Mouse (Mus musculus): ENCODE data around the gene Clmn. TPM values are rescaled to one million over a fixed set of nuclear protein-coding genes. Genes with fewer than 3 reads are reported as not detected.

Gene Clmn
- polyA plus RNA-seq, 3 experiments from 2014 or later: 0.04 to 0.19 TPM; not detected in 1

- no peak for ATAC-seq
These were observed 11.2 kb upstream of the Clmn start for GRCm38 (mm10) chr12:104876053-104876452.

GRCm38 (mm10) chr12:104871987-104872386 is 7.1 kb upstream of the Clmn start:
- no peak for ATAC-seq

GRCm38 (mm10) chr12:104869737-104870136 is 4.9 kb upstream of the Clmn start:
- ATAC-seq: no peak

- ATAC-seq: no peak
These were observed 3.6 kb upstream of the Clmn start for GRCm38 (mm10) chr12:104868430-104868829.

GRCm38 (mm10) chr12:104867851-104868250 is 3.0 kb upstream of the Clmn start:
- no peak for ATAC-seq

DNA sequence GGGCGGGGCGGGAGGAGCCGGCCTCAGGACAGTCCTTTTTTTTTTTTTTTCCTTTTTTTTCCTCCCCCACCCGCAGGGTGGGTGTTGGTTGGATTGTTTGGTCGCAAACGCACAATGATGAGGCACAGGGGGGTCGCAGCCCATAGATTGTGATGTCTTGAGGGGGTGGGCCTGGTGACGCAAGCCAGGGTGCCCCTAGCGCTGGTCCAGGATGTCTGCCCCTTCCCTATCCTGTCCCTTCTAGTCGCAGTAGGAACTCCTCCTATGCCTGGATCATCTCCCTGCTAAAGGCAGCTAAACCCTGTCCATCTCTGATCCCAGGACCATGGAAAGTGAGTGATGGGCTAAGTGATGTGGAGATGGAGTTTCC is 275 bp upstream of the Clmn start:
- no peak for ATAC-seq

GRCm38 (mm10) chr12:104863653-104864052 is 1.2 kb downstream of the Clmn start:
- ATAC-seq: no peak

DNA sequence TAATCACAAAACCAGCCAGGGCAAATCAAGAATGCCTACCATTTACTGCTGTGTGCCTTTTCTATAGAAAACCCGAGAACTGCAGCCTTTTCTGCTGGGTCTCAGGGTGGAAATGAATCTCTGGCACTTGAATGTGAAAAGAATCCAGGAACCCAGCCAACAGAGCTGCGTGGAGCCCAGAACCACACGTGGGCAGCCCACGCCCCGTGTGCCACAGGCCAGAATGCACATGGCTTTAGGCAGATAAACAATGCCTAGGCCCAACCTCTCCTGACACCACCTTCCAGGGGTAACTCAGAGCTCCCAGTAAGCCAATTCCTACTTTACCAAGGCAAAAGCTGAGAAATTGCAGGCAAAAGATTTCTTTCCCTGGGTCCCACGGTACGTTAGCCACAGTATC is 5.7 kb downstream of the Clmn start:
- ATAC-seq: no peak

DNA sequence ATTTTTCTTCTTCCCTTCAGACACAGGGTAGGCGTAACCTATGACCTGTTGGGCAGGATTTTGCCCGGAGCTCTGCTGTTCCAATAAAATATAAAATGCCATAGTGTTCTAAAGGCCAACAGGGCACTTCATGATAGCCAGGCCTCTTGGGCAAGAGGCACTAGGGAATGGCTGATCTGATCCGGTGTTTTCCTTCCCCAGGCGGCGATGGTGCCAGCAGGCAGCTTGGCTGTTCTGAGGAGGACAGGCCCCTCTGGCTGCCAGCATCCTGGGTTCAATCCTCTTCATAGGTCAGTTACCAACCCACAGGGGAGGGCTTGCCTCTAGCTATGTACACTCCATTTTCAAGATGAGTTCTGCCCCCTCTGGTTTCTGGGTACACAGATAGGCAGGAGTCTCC is 6.1 kb downstream of the Clmn start:
- no peak for ATAC-seq

GRCm38 (mm10) chr12:104857614-104858013 is 7.3 kb downstream of the Clmn start:
- no peak for ATAC-seq

- no peak for ATAC-seq
These were observed 8.3 kb downstream of the Clmn start for GRCm38 (mm10) chr12:104856540-104856939.

- no peak for ATAC-seq
These were observed 9.3 kb downstream of the Clmn start for GRCm38 (mm10) chr12:104855548-104855947.

DNA sequence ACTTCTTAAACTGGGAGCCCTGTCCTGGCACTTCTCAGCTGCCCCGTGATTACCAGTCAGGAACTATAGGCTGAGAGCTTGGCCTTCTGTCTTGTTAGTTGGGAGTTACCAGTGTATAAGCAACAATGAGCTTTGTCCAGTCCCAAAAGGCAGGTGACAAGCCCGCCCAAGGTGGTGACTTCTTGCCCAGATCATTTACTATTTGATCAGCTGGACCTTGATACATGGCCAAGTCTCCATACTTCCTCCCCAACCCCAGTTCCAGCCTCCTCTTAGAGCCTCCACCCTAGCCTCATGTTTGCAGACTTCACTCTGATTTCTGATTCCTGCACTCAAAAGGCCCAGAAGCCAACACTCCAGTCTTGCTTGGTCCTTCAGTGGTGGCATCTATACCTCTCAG is 10.1 kb downstream of the Clmn start:
- no peak for ATAC-seq

DNA sequence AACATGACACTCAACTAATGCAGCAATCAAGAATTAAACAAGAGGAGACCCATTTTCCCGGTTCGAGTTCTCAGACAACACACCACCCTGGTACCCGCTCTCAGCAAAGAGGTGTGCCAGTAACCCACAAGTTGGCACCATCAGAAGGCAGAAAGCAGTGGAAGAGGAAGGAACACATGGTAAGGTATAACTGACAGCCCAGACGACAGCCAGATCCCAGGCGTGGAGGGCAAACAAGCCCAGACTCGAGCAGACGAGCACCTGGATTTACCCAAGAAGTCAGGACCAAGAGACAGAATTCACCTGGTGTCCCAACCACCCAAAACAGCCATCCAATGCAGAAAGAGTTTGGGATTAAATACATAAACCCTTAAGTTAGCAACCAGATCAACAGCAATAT is 11.5 kb downstream of the Clmn start:
- no peak for ATAC-seq

- ATAC-seq: no peak
These were observed 13.0 kb downstream of the Clmn start for GRCm38 (mm10) chr12:104851711-104852508.

DNA sequence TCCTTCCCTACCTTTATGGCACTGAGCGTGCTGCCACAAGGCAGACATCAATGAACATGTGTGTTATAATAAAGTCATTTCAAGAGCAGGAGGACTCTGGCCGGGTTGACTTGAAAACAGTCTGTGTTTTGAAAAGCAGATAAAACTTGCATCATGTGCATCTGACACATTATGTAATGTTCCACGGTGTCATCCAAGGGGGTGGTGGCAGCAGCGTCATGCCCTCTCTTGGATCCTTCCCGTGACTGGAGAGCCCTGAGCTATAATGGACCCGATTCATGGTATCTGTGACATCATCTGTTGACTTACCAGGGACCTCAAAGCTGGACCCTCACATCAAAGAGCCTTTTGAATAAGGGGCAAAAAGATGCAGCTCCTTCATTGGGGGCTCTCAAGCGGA is 14.8 kb downstream of the Clmn start:
- ATAC-seq: no peak

DNA sequence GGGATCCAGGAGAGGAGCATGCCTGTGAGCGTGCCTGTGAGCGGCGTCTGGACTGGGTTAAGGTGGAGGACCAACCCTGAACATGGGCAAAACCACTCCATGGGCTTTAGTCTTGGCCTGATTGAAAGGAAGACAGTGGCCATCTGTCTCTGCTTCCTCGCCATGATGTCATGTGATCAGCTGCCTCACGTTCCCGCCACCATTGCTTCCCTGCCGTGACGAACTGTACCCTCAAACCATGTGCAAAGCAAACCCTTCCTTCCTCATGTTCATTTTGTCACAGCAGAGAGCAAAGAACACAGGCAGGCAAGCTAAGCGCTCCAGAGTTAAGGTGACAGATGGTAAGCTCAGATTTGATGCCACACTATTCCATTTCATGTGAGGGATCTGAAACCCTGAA is 16.2 kb downstream of the Clmn start:
- no peak for ATAC-seq

DNA sequence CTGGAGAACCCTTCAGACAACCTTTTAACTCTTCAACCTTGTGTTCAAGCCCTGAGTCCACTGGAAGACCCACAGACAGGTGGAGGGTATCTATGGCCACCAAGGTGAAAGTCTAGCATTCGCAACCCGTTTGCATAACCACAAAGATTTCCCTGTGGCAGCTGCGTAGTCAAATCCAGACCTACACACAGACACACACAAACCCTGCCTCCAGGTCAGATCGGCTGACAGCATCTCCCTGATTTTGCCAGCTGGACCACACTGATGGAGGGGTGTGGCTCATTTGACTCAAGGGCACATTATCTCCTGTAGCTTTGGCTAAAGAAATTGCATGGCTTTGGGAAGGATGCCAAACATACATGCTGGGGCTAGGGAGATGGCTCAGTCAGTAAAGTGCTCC is 17.6 kb downstream of the Clmn start:
- no peak for ATAC-seq

GRCm38 (mm10) chr12:104845707-104846106 is 19.2 kb downstream of the Clmn start:
- ATAC-seq: no peak

DNA sequence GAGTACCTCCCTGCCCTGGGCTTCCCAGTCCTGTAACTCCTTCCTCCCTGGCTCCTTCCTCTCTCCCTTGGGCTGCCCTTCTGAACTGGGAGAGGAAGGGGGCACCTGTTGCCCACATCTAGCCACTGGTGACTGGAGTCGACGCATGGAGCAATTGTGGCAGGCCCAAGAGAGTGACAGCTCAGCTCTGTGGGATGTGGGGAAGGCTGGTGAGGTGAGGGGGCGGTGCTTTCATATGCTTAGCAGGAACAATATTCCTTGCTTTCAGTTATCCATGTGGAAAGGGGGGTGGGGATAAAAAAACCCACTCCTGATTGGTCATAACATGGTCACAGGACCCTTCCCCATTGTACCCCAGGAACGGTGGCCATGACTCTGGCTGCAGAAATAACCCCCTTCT is 19.9 kb downstream of the Clmn start:
- no peak for ATAC-seq

- ATAC-seq: no peak
These were observed 20.6 kb downstream of the Clmn start for GRCm38 (mm10) chr12:104844279-104844678.

- ATAC-seq: no peak
These were observed 23.6 kb downstream of the Clmn start for GRCm38 (mm10) chr12:104841256-104841655.

DNA sequence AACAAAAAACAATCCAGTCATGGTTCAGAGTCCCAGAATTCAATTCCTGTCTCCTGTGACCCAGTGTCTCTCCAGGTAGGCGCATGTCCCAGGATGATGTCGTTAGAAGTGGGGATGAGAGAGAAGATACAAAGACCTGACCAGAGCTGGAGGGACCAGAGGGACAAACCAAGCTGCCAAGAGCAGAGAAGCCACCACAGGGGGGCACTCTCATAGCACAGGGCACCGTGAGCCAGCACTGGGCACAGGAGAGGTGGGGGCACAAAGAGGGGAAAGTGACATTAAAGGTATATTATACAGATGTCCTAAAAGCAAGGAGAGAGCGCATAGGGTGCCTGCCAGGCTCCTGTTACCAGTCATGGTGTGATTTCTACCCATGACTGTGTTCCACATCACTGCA is 25.9 kb downstream of the Clmn start:
- ATAC-seq: no peak

DNA sequence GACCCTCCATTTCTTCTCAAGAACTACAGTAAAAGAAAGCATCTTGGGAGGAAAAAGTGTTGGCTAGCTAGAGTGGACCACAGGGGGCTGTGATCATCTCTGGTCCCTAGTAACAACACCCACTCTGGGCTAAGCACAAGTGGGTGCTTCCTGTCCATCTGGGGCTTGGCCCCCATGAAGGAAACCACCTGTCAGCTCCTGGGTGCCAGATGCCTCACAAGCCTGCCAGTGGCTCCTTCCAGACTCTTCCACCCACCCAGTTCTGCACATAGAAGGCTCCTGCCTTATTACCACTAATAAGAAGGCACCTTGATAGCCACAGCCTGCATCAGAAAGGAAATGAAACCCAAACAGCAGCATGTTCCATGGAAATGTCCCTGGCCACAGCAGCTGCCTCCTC is 26.4 kb downstream of the Clmn start:
- no peak for ATAC-seq

- ATAC-seq: no peak
These were observed 26.9 kb downstream of the Clmn start for GRCm38 (mm10) chr12:104837957-104838401.
